Mouse (Mus musculus) central nervous system, embryonic 11.5 days (tissue): ENCODE results near the gene Syngr1. TPM values are rescaled to one million over a fixed set of nuclear protein-coding genes. Genes with fewer than 3 reads are reported as not detected.

Source experiments
- polyA plus RNA-seq: library from polyadenylated mRNA; depleted of rRNA; stranded (reverse); fragments of >200 nt; gene quantifications from 2 replicates; pipeline ENCODE4 v1.2.3, GENCODE M21; 2012; rRNA removed

Syngr1 gene
- 8.3 and 9.4 TPM in 2 replicates for polyA plus RNA-seq

GRCm38 (mm10) chr15:80091121-80091955 is at the start of gene Syngr1, which contains the start of gene Rpl3:
Gene Syngr1 (plus strand): TSS chr15:80091334.
Gene Rpl3 (minus strand): TSS chr15:80091868.

GRCm38 (mm10) chr15:80132993-80133586 is 42.0 kb downstream of the Syngr1 start, which contains the start of gene Tab1:
Gene Tab1 (plus strand): TSS chr15:80133127.

Other genes starting within 250 kb of the Syngr1 start
- 7.8 and 8.0 TPM in 2 replicates for gene Apobec3, start 199.7 kb upstream of the Syngr1 start, polyA plus RNA-seq
- gene Cbx7, start 120.2 kb upstream of the Syngr1 start, polyA plus RNA-seq: 5.6 and 6.8 TPM in 2 replicates
- gene Pdgfb, start 76.4 kb upstream of the Syngr1 start, polyA plus RNA-seq: 5.6 and 7.3 TPM in 2 replicates
- 1,781 and 2,200 TPM in 2 replicates for gene Rpl3, start 534 bp downstream of the Syngr1 start, polyA plus RNA-seq
- 31.9 and 42.8 TPM in 2 replicates for gene Tab1, start 41.8 kb downstream of the Syngr1 start, polyA plus RNA-seq
- 18.4 and 25.7 TPM in 2 replicates for gene Mgat3, start 82.4 kb downstream of the Syngr1 start, polyA plus RNA-seq
- gene Mief1, start 142.7 kb downstream of the Syngr1 start, polyA plus RNA-seq: 14.8 and 18.4 TPM in 2 replicates
- not detected in 2 replicates for gene AC140267.1, start 144.5 kb downstream of the Syngr1 start, polyA plus RNA-seq
- 239 and 315 TPM in 2 replicates for gene Atf4, start 163.8 kb downstream of the Syngr1 start, polyA plus RNA-seq
- gene Rps19bp1, start 173.0 kb downstream of the Syngr1 start, polyA plus RNA-seq: 43.9 and 57.8 TPM in 2 replicates
- 0.36 and 0.43 TPM in 2 replicates for gene Cacna1i, start 195.9 kb downstream of the Syngr1 start, polyA plus RNA-seq